Comparison of ENCODE assay signal across 8 mouse cellular contexts in the genomic region with DNA sequence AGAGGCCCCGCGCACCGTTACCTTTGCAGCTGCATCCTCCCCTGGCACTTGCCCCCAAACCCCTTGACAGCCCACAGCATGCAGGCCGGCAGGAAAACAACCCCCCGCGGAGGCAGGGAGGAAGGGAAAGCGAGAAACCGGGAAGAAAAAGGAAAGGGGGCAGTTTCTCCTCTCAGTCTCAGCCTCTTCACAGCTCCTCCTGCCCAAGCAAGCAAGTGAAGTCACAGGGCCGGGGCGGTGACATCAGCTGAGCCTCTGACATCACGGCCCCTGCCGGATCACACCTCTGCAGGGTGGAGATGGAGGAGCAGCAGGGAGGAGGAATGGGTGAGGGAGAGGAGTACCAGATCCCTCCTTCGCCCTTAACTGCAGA.
DNase-seq lines count a peak whose midpoint lies in the region; ATAC-seq lines count a peak whose summit lies in the region.

No protein-coding gene starts in this region.

- 4% methylated on average over 13 of the region's 13 CpGs for WGBS in forebrain, embryonic 13.5 days
- 7% methylated on average over 13 of the region's 13 CpGs for WGBS in liver, embryonic 15.5 days (ENCODE audit: insufficient replicate concordance)

- no peaks in the 10 kb centered on the region for H3K36me3 ChIP-seq in forebrain, embryonic 13.5 days (ENCODE audit: poor library complexity, severe bottlenecking)
- no peaks in the 10 kb centered on the region for H3K36me3 ChIP-seq in liver, embryonic 15.5 days (replicated peaks)

- 0 out of 2 replicates have a peak, but pooled peaks have one; percentile 13 for ATAC-seq in forebrain, embryonic 13.5 days
- ATAC-seq in liver, embryonic 15.5 days (ENCODE audit: insufficient read depth) = no peak

- peak overlapping the region; percentile 37 for H3K4me3 ChIP-seq in forebrain, embryonic 13.5 days
- H3K4me3 ChIP-seq in liver, embryonic 15.5 days (replicated peaks) = no peak overlapping the region

- H3K4me1 ChIP-seq in forebrain, embryonic 13.5 days = peaks cover 64% of the 10 kb centered on the region
- peaks cover 9% of the 10 kb centered on the region; the same call in 1 of the 2 replicates for H3K4me1 ChIP-seq in liver, embryonic 15.5 days (replicated peaks)

- peak overlapping the region; percentile 67 for H3K4me2 ChIP-seq in forebrain, embryonic 13.5 days
- H3K4me2 ChIP-seq in liver, embryonic 15.5 days = peak overlapping the region; percentile 39

- peak overlapping the region; percentile 70 for H3K27ac ChIP-seq in forebrain, embryonic 13.5 days
- no peak overlapping the region for H3K27ac ChIP-seq in liver, embryonic 15.5 days (replicated peaks)

- intact Hi-C loops in gastrocnemius, postnatal 14 days (cut with DNase I; ENCODE audit: low total_unique reads) = loop anchor here (10.0 kb wide), 1 partner anchor 123 kb away; the partner anchor contains the start of gene Nfam1

- no peaks in the 10 kb centered on the region for H3K9me3 ChIP-seq in forebrain, embryonic 13.5 days (replicated peaks)
- H3K9me3 ChIP-seq in liver, embryonic 15.5 days (replicated peaks) = no peaks in the 10 kb centered on the region

- peak overlapping the region; percentile 65 for H3K9ac ChIP-seq in forebrain, embryonic 13.5 days
- no peak overlapping the region for H3K9ac ChIP-seq in liver, embryonic 15.5 days

- H3K27me3 ChIP-seq in forebrain, embryonic 13.5 days = peaks cover 36% of the 10 kb centered on the region
- peaks cover 60% of the 10 kb centered on the region for H3K27me3 ChIP-seq in liver, embryonic 15.5 days

- peak; percentile 3 for DNase-seq in gastrocnemius, postnatal 14 days
- DNase-seq in gastrocnemius, postnatal 4 days (ENCODE audit: low spot score in 2 of 2) = no peak
- peak; percentile 68 for DNase-seq in CD4-positive helper T cell, adult 2 months (ENCODE audit: low read depth, low spot score)
- DNase-seq in thymus, postnatal 25 days = peak; percentile 51
- no peak for DNase-seq in gastrocnemius, postnatal 10 days
- DNase-seq in layer of hippocampus, postnatal 36 days = no peak

Comparison
In these comparisons a context has a peak if more than half of its experiments do, and no peak if none do; other contexts are left out.
1. DNase-seq: peak in gastrocnemius, postnatal 14 days (single experiment), CD4-positive helper T cell, adult 2 months (single experiment) and thymus, postnatal 25 days (single experiment); none in gastrocnemius, postnatal 4 days (0 of 2), gastrocnemius, postnatal 10 days (single experiment) and layer of hippocampus, postnatal 36 days (0 of 2).